Mouse (Mus musculus) C2C12 (cell line): ENCODE results near the gene Suco. TPM values are rescaled to one million over a fixed set of nuclear protein-coding genes. Genes with fewer than 3 reads are reported as not detected.

Experiments
- H3K27me3 ChIP-seq: one replicate; pipeline ENCODE4 v1.6.1; 2011; ENCODE audit not compliant: control insufficient read depth, insufficient read depth, insufficient read length
- H3K36me3 ChIP-seq: one replicate; pipeline ENCODE4 v1.6.1; 2011; ENCODE audit not compliant: control insufficient read depth, insufficient read depth
- H3K4me3 ChIP-seq: one replicate; pipeline ENCODE4 v1.5.1; 2011; ENCODE audit warnings: mild to moderate bottlenecking, control low read depth; ENCODE audit not compliant: poor library complexity, insufficient read depth, severe bottlenecking
- H3K79me2 ChIP-seq: one replicate; pipeline ENCODE4 v1.6.1; 2011; ENCODE audit not compliant: control insufficient read depth, insufficient read depth
- H3K79me3 ChIP-seq: one replicate; pipeline ENCODE4 v1.6.1; 2011; ENCODE audit warnings: low read depth, control low read depth
- H3ac ChIP-seq: one replicate; pipeline ENCODE3; 2011; ENCODE audit warnings: low read depth; ENCODE audit not compliant: control insufficient read depth, insufficient read length
- CEBPB ChIP-seq: IDR thresholded peaks from one replicate; pipeline ENCODE4 v1.6.1; 2011; ENCODE audit warnings: low read depth, mild to moderate bottlenecking, control low read depth, moderate library complexity
- CTCF ChIP-seq: IDR thresholded peaks from one replicate; pipeline ENCODE4 v1.5.1; 2011; ENCODE audit not compliant: control insufficient read depth, insufficient read depth, insufficient read length
- FOSL1 ChIP-seq: IDR thresholded peaks from one replicate; pipeline ENCODE4 v1.8.0; 2011; ENCODE audit warnings: mild to moderate bottlenecking, low read length; ENCODE audit not compliant: poor library complexity, insufficient read depth, severe bottlenecking
- MAX ChIP-seq: IDR thresholded peaks from one replicate; pipeline ENCODE4 v1.6.1; 2011; ENCODE audit warnings: mild to moderate bottlenecking, control low read depth
- MYOD1 ChIP-seq: IDR thresholded peaks from one replicate; pipeline ENCODE4 v1.6.1; 2011; ENCODE audit warnings: low read depth; ENCODE audit not compliant: control insufficient read depth, insufficient read length
- MYOG ChIP-seq: IDR thresholded peaks from one replicate; pipeline ENCODE4 v1.6.1; 2011; ENCODE audit not compliant: control insufficient read depth, insufficient read length; ENCODE audit errors: extremely low read depth
- USF1 ChIP-seq: IDR thresholded peaks from one replicate; pipeline ENCODE4 v1.6.1; 2011; ENCODE audit warnings: low read depth, mild to moderate bottlenecking, control low read depth, moderate library complexity
- polyA plus RNA-seq: library from polyadenylated mRNA; unstranded; fragments of >200 nt; fragmentation: generic; extraction: Trizol; gene quantifications from one replicate; pipeline ENCODE4 v1.2.1, GENCODE M21; 2012; ENCODE audit warnings: missing spikeins

Suco gene
- polyA plus RNA-seq, 1 experiment, result 3.7 TPM

- H3K79me2 ChIP-seq, result peaks cover 56% of the 10 kb centered on the region
Measured at GRCm38 (mm10) chr1:161863742-161864141, 12.7 kb downstream of the Suco start.

GRCm38 (mm10) chr1:161859248-161859647, 17.2 kb downstream of the Suco start:
- no peaks in the 10 kb centered on the region for H3K27me3 ChIP-seq
- H3K36me3 ChIP-seq, result peaks cover 13% of the 10 kb centered on the region
- no peak overlapping the region for H3ac ChIP-seq
- H3K79me2 ChIP-seq, result peaks cover 13% of the 10 kb centered on the region
- TF ChIP-seq CTCF (no peak), CEBPB (no peak), MYOD1 (no peak), MYOG (no peak), USF1 (no peak), MAX (no peak), FOSL1 (no peak)
- peaks cover 4% of the 10 kb centered on the region for H3K79me3 ChIP-seq
- no peak overlapping the region for H3K4me3 ChIP-seq

More at GRCm38 (mm10) chr1:161863742-161864141, 12.7 kb downstream of the Suco start:
- Histone ChIP-seq H3K79me3 (peaks cover 27% of the 10 kb centered on the region), H3ac (no peak overlapping the region), H3K4me3 (no peak overlapping the region), H3K36me3 (peaks cover 4% of the 10 kb centered on the region), H3K27me3 (no peaks in the 10 kb centered on the region)
- no peak for TF ChIP-seq USF1
- TF ChIP-seq MAX, result no peak
- no peak for TF ChIP-seq MYOG
- TF ChIP-seq FOSL1, result no peak
- TF ChIP-seq CEBPB, result no peak
- no peak for TF ChIP-seq MYOD1
- TF ChIP-seq CTCF, result no peak

GRCm38 (mm10) chr1:161826677-161827076, 49.8 kb downstream of the Suco start:
- no peaks in the 10 kb centered on the region for H3K27me3 ChIP-seq
- peaks cover 46% of the 10 kb centered on the region for H3K36me3 ChIP-seq
- H3K79me3 ChIP-seq, result peaks cover 5% of the 10 kb centered on the region
- TF ChIP-seq FOSL1 (no peak), MYOD1 (no peak), CEBPB (no peak), USF1 (no peak), MAX (no peak), MYOG (no peak), CTCF (no peak)
- peaks cover 2% of the 10 kb centered on the region for H3K79me2 ChIP-seq
- H3ac ChIP-seq, result no peak overlapping the region
- no peak overlapping the region for H3K4me3 ChIP-seq

- Histone ChIP-seq H3K79me2 (no peaks in the 10 kb centered on the region), H3K36me3 (no peaks in the 10 kb centered on the region), H3K4me3 (no peak overlapping the region), H3K79me3 (no peaks in the 10 kb centered on the region), H3K27me3 (no peaks in the 10 kb centered on the region), H3ac (no peak overlapping the region)
- TF ChIP-seq MYOD1 (no peak), CTCF (no peak), FOSL1 (no peak), MAX (no peak), MYOG (no peak), USF1 (no peak), CEBPB (no peak)
Measured at GRCm38 (mm10) chr1:161809428-161809827, 67.1 kb downstream of the Suco start.

- no peak for TF ChIP-seq CEBPB
- no peak for TF ChIP-seq USF1
- TF ChIP-seq MAX, result no peak
- TF ChIP-seq MYOD1, result no peak
- TF ChIP-seq MYOG, result no peak
- TF ChIP-seq FOSL1, result no peak
- no peak overlapping the region for H3ac ChIP-seq
- no peak overlapping the region for H3K4me3 ChIP-seq
- no peaks in the 10 kb centered on the region for H3K36me3 ChIP-seq
- H3K79me2 ChIP-seq, result no peaks in the 10 kb centered on the region
- no peaks in the 10 kb centered on the region for H3K27me3 ChIP-seq
- H3K79me3 ChIP-seq, result no peaks in the 10 kb centered on the region
Measured at GRCm38 (mm10) chr1:161808980-161809379, 67.5 kb downstream of the Suco start.

- no peaks in the 10 kb centered on the region for H3K36me3 ChIP-seq
- H3K79me2 ChIP-seq, result no peaks in the 10 kb centered on the region
- no peak for TF ChIP-seq CEBPB
- TF ChIP-seq MYOG, result no peak
- TF ChIP-seq USF1, result no peak
- no peak for TF ChIP-seq FOSL1
- no peak for TF ChIP-seq MAX
- no peak for TF ChIP-seq MYOD1
- TF ChIP-seq CTCF, result no peak
- H3K79me3 ChIP-seq, result no peaks in the 10 kb centered on the region
- H3K4me3 ChIP-seq, result no peak overlapping the region
- H3ac ChIP-seq, result no peak overlapping the region
- no peaks in the 10 kb centered on the region for H3K27me3 ChIP-seq
Measured at GRCm38 (mm10) chr1:161804541-161804971, 71.9 kb downstream of the Suco start.
